Mouse (Mus musculus) lung, adult 10 weeks (tissue): Measurements from ENCODE around the gene Timm29. TPM values are rescaled to one million over a fixed set of nuclear protein-coding genes. Genes with fewer than 3 reads are reported as not detected.

Experiments
- polyA plus RNA-seq: library from polyadenylated mRNA; stranded (reverse); fragments of 350-450 nt; fragmentation: Illumina TruSeq; extraction: RNeasy Lipid Tissue Mini Kit (QIAGEN cat#74804); gene quantifications from one replicate; pipeline ENCODE4 v1.2.3, GENCODE M21; 2014; ENCODE audit warnings: low read depth, low replicate concordance; ENCODE audit not compliant: insufficient read depth

The Timm29 gene
- polyA plus RNA-seq = 17.7 TPM

GRCm38 (mm10) chr9:21592703-21593121, at the start of gene Timm29, which contains the start of gene Yipf2:
Gene Timm29 (plus strand): TSS chr9:21592722.
Gene Yipf2 (minus strand): TSS chr9:21592828.

GRCm38 (mm10) chr9:21546789-21547074, 45.8 kb upstream of the Timm29 start, which contains the start of gene Carm1:
Gene Carm1 (plus strand): TSS chr9:21546894.

GRCm38 (mm10) chr9:21615617-21616231, 23.2 kb downstream of the Timm29 start, which contains the start of gene Smarca4:
Gene Smarca4 (plus strand): TSS chr9:21616169.

Other genes with a start within 250 kb of the Timm29 start
- gene Ilf3, start 224.9 kb upstream of the Timm29 start, polyA plus RNA-seq = 18.5 TPM
- 10.3 TPM for gene Qtrt1, start 180.9 kb upstream of the Timm29 start, polyA plus RNA-seq
- gene Dnm2, start 167.8 kb upstream of the Timm29 start, polyA plus RNA-seq = 47.8 TPM
- gene Tmed1, start 82.5 kb upstream of the Timm29 start, polyA plus RNA-seq = 29.5 TPM
- gene AB124611, start 66.5 kb upstream of the Timm29 start, polyA plus RNA-seq = 16.2 TPM
- gene Carm1, start 45.8 kb upstream of the Timm29 start, polyA plus RNA-seq = 14.0 TPM
- gene Yipf2, start 106 bp downstream of the Timm29 start, polyA plus RNA-seq = 21.4 TPM
- 16.8 TPM for gene Smarca4, start 23.4 kb downstream of the Timm29 start, polyA plus RNA-seq
- gene Ldlr, start 130.8 kb downstream of the Timm29 start, polyA plus RNA-seq = 24.1 TPM
- 2.4 TPM for gene Spc24, start 167.6 kb downstream of the Timm29 start, polyA plus RNA-seq
- gene Kank2, start 206.0 kb downstream of the Timm29 start, polyA plus RNA-seq = 35.1 TPM
- gene Angptl8, start 242.8 kb downstream of the Timm29 start, polyA plus RNA-seq = 3.8 TPM